Mouse (Mus musculus) ES-Bruce4 (cell line): ENCODE results near the gene Mgll. TPM values are rescaled to one million over a fixed set of nuclear protein-coding genes. Genes with fewer than 3 reads are reported as not detected.

ENCODE experiments used
- H3K27ac ChIP-seq: 2 replicates; pipeline ENCODE4 v1.5.1; 2012; ENCODE audit warnings: low read length, inconsistent platforms; ENCODE audit not compliant: insufficient read depth
- H3K27me3 ChIP-seq: 2 replicates; pipeline ENCODE4 v1.6.1; 2012; ENCODE audit warnings: mild to moderate bottlenecking, low read length, inconsistent platforms; ENCODE audit not compliant: control insufficient read depth, poor library complexity, insufficient read depth, severe bottlenecking
- H3K36me3 ChIP-seq: 2 replicates; pipeline ENCODE4 v1.6.1; 2012; ENCODE audit warnings: inconsistent platforms, mild to moderate bottlenecking, low read length, moderate library complexity; ENCODE audit not compliant: control insufficient read depth, poor library complexity, insufficient read depth, severe bottlenecking
- H3K4me1 ChIP-seq: one replicate; pipeline ENCODE4 v1.8.1; 2011; ENCODE audit warnings: low read length; ENCODE audit not compliant: control insufficient read depth, insufficient read depth
- H3K4me3 ChIP-seq: 2 replicates; pipeline ENCODE4 v1.5.1; 2011; ENCODE audit warnings: low read depth, mild to moderate bottlenecking, low read length
- H3K9ac ChIP-seq: 2 replicates; pipeline ENCODE4 v1.6.1; 2012; ENCODE audit warnings: low read depth, mild to moderate bottlenecking, inconsistent platforms; ENCODE audit not compliant: poor library complexity, severe bottlenecking
- H3K9me3 ChIP-seq: replicated peaks from 2 replicates; pipeline ENCODE4 v1.6.1; 2012; ENCODE audit warnings: mild to moderate bottlenecking, low read length, inconsistent platforms; ENCODE audit not compliant: control insufficient read depth, poor library complexity, insufficient read depth, severe bottlenecking
- CTCF ChIP-seq: IDR thresholded peaks from one replicate; pipeline ENCODE4 v1.8.1; 2011; ENCODE audit warnings: low read depth, low read length
- EP300 ChIP-seq: IDR thresholded peaks from 2 replicates; pipeline ENCODE4 v1.6.1; 2011; ENCODE audit warnings: low read depth, low read length; ENCODE audit not compliant: insufficient read depth
- POLR2A ChIP-seq: IDR thresholded peaks from one replicate; pipeline ENCODE4 v1.8.1; 2011; ENCODE audit warnings: low read length; ENCODE audit not compliant: insufficient read depth
- polyA plus RNA-seq: library from polyadenylated mRNA; stranded (reverse); fragments of >200 nt; gene quantifications from 2 replicates; pipeline ENCODE4 v1.2.4, GENCODE M21; 2011; ENCODE audit warnings: low read depth; ENCODE audit not compliant: missing spikeins, insufficient read depth, insufficient read length

The Mgll gene
- polyA plus RNA-seq, 1 experiment: 3.4 TPM

DNA sequence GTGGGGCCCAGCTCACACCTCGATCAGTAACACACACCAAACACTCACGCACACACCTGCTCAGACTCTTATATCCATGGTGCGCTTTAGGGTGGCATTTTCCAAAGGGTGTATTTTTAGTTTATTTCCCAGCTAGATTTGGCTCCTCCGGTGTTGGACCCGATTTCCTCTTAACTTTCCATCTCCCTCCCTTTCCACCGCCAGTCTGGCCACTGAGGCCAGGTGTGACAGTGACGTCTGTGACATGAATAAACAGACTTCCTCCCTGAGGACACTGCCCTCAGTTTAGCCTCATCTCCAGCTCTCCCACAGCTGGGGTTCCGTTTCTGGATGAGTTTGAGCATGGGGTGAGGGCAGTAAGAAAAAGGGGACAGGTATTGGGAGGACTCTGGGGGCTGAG lies 52.8 kb downstream of the Mgll start:
- H3K9me3 ChIP-seq: no peaks in the 10 kb centered on the region
- H3K4me3 ChIP-seq: no peak overlapping the region
- peaks cover 2% of the 10 kb centered on the region for H3K4me1 ChIP-seq
- H3K9ac ChIP-seq: no peak overlapping the region
- no peak overlapping the region for H3K27ac ChIP-seq
- TF ChIP-seq EP300 (no peak), POLR2A (no peak), CTCF (no peak)
- H3K36me3 ChIP-seq: no peaks in the 10 kb centered on the region
- no peaks in the 10 kb centered on the region for H3K27me3 ChIP-seq

GRCm38 (mm10) chr6:88778047-88778688 lies 54.0 kb downstream of the Mgll start:
- Histone ChIP-seq H3K4me1 (peaks cover 2% of the 10 kb centered on the region), H3K9ac (no peak overlapping the region), H3K9me3 (no peaks in the 10 kb centered on the region), H3K36me3 (no peaks in the 10 kb centered on the region), H3K27me3 (no peaks in the 10 kb centered on the region), H3K27ac (no peak overlapping the region), H3K4me3 (no peak overlapping the region)
- no peak for TF ChIP-seq POLR2A
- TF ChIP-seq EP300: no peak
- TF ChIP-seq CTCF: no peak

- TF ChIP-seq POLR2A (no peak), EP300 (no peak), CTCF (no peak)
- Histone ChIP-seq H3K27me3 (no peaks in the 10 kb centered on the region), H3K27ac (no peak overlapping the region), H3K4me1 (peaks cover 2% of the 10 kb centered on the region), H3K36me3 (no peaks in the 10 kb centered on the region), H3K9ac (no peak overlapping the region), H3K9me3 (no peaks in the 10 kb centered on the region), H3K4me3 (no peak overlapping the region)
These were observed 55.5 kb downstream of the Mgll start for GRCm38 (mm10) chr6:88779755-88780154.

- H3K9ac ChIP-seq: no peak overlapping the region
- no peak overlapping the region for H3K27ac ChIP-seq
- H3K9me3 ChIP-seq: no peaks in the 10 kb centered on the region
- no peak overlapping the region for H3K4me3 ChIP-seq
- no peak for TF ChIP-seq CTCF
- TF ChIP-seq POLR2A: no peak
- no peak for TF ChIP-seq EP300
- no peaks in the 10 kb centered on the region for H3K27me3 ChIP-seq
- no peaks in the 10 kb centered on the region for H3K36me3 ChIP-seq
- H3K4me1 ChIP-seq: no peaks in the 10 kb centered on the region
These were observed 57.7 kb downstream of the Mgll start for GRCm38 (mm10) chr6:88781919-88782318.

DNA sequence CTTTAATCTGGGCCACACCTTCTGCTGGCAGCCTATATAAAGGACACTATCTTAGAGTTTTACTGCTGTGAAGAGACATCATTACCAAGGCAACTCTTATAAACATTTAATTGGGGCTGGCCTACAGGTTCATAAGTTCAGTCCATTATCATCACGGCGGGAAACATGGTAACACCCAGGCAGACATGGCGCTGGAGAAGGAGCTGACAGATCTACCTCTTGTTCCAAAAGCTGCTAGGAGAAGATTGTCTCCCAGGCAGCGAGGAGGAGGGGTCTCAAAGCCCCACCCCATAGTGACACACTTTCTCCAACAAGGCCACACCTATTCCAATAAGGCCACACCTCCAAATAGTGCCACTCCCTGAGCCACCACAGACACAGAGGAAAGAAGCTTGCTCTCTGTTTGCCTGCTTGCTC lies 58.8 kb downstream of the Mgll start:
- Histone ChIP-seq H3K9ac (no peak overlapping the region), H3K36me3 (no peaks in the 10 kb centered on the region), H3K4me1 (no peaks in the 10 kb centered on the region), H3K9me3 (no peaks in the 10 kb centered on the region), H3K27me3 (no peaks in the 10 kb centered on the region), H3K27ac (0 out of 2 replicates have a peak overlapping the region, but pooled peaks have one; percentile 8), H3K4me3 (no peak overlapping the region)
- TF ChIP-seq POLR2A: peak; percentile 16
- TF ChIP-seq CTCF: no peak
- no peak for TF ChIP-seq EP300

DNA sequence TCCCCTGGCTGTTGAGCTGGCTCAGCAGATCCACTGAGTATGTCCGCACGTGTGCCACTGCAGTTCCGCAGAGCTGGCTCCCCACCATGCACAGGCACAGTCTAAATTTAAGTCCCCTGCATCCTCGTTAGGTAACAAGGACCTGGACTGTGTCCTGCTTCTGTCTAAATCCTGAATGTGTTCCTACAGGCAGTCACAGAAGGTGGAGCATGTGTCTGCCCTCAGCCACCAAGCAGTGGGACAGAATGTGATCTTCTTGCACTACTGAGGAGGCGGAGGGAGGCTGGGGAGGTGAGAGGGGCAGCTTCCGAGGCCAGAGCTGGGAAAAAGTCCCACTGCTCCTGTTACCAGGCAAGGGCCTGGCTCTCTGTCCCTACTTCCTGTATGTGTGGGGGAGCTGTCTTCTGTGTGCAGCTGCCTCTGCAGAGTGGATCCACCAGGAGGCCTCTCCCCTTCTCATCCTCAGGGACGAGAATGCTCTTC lies 60.5 kb downstream of the Mgll start:
- TF ChIP-seq EP300: no peak
- TF ChIP-seq CTCF: no peak
- no peak for TF ChIP-seq POLR2A
- no peak overlapping the region for H3K27ac ChIP-seq
- H3K27me3 ChIP-seq: no peaks in the 10 kb centered on the region
- H3K4me3 ChIP-seq: no peak overlapping the region
- H3K4me1 ChIP-seq: no peaks in the 10 kb centered on the region
- H3K9me3 ChIP-seq: no peaks in the 10 kb centered on the region
- no peaks in the 10 kb centered on the region for H3K36me3 ChIP-seq
- H3K9ac ChIP-seq: no peak overlapping the region
